Mouse (Mus musculus): ENCODE measurements around the gene Vps16.
A peak's percentile ranks its signal among the peaks of the same experiment; 100 is the strongest.

Vps16 gene

GRCm38 (mm10) chr2:130424126-130424853 lies at the start of gene Vps16, which contains the start of gene Pced1a:
TSS of gene Vps16 (plus strand) at chr2:130424339.
TSS of gene Pced1a (minus strand) at chr2:130424701.
- peak; percentile 90 for DNase-seq

- DNase-seq: no peak
Measured at GRCm38 (mm10) chr2:130374951-130375350, 49.2 kb upstream of the Vps16 start.

GRCm38 (mm10) chr2:130383205-130383604 lies 40.9 kb upstream of the Vps16 start:
- no peak for DNase-seq

- DNase-seq: no peak
Measured at GRCm38 (mm10) chr2:130383895-130384294, 40.2 kb upstream of the Vps16 start.

GRCm38 (mm10) chr2:130386212-130386611 lies 37.9 kb upstream of the Vps16 start:
- DNase-seq: no peak

- DNase-seq: no peak
Measured at GRCm38 (mm10) chr2:130388796-130389195, 35.3 kb upstream of the Vps16 start.

GRCm38 (mm10) chr2:130390993-130391625 lies 33.0 kb upstream of the Vps16 start:
- DNase-seq: no peak

GRCm38 (mm10) chr2:130392836-130393235 lies 31.3 kb upstream of the Vps16 start:
- no peak for DNase-seq

- DNase-seq: no peak
Measured at GRCm38 (mm10) chr2:130395696-130396095, 28.4 kb upstream of the Vps16 start.

GRCm38 (mm10) chr2:130397186-130397985 lies 26.8 kb upstream of the Vps16 start, which contains the start of gene Cpxm1:
TSS of gene Cpxm1 (minus strand) at chr2:130397574.
- no peak for DNase-seq

- DNase-seq: no peak
Measured at GRCm38 (mm10) chr2:130398091-130398490, 26.0 kb upstream of the Vps16 start.

- DNase-seq: no peak
Measured at GRCm38 (mm10) chr2:130400046-130400445, 24.1 kb upstream of the Vps16 start.

- no peak for DNase-seq
Measured at GRCm38 (mm10) chr2:130401891-130402290, 22.2 kb upstream of the Vps16 start.

GRCm38 (mm10) chr2:130404939-130405338 lies 19.2 kb upstream of the Vps16 start, which contains the start of the genes Gm28372 and 1700020A23Rik:
TSS of gene Gm28372 (plus strand) at chr2:130405239.
TSS of gene 1700020A23Rik (plus strand) at chr2:130405259.
- no peak for DNase-seq

- DNase-seq: no peak
Measured at GRCm38 (mm10) chr2:130406178-130406577, 18.0 kb upstream of the Vps16 start, which contains the start of gene Tmem239. TSS of gene Tmem239 (plus strand) at chr2:130406478.

- DNase-seq: no peak
Measured at GRCm38 (mm10) chr2:130408194-130408593, 15.9 kb upstream of the Vps16 start.

- peak; percentile 76 for DNase-seq
Measured at GRCm38 (mm10) chr2:130411558-130412495, 12.3 kb upstream of the Vps16 start.

- DNase-seq: no peak
Measured at GRCm38 (mm10) chr2:130412775-130413174, 11.4 kb upstream of the Vps16 start.

GRCm38 (mm10) chr2:130414094-130414856 lies 9.9 kb upstream of the Vps16 start:
- DNase-seq: no peak

GRCm38 (mm10) chr2:130421781-130422620 lies 2.1 kb upstream of the Vps16 start:
- peak; percentile 16 for DNase-seq
